Mouse (Mus musculus) forelimb bud, embryonic 11.5 days (tissue): ENCODE data around the gene Gramd2.

Experiments used
- DNase-seq: peaks from one replicate; pipeline ENCODE4 v3.0.0-alpha.2; 2012; ENCODE audit warnings: low read depth, low spot score

Gramd2 gene

DNA sequence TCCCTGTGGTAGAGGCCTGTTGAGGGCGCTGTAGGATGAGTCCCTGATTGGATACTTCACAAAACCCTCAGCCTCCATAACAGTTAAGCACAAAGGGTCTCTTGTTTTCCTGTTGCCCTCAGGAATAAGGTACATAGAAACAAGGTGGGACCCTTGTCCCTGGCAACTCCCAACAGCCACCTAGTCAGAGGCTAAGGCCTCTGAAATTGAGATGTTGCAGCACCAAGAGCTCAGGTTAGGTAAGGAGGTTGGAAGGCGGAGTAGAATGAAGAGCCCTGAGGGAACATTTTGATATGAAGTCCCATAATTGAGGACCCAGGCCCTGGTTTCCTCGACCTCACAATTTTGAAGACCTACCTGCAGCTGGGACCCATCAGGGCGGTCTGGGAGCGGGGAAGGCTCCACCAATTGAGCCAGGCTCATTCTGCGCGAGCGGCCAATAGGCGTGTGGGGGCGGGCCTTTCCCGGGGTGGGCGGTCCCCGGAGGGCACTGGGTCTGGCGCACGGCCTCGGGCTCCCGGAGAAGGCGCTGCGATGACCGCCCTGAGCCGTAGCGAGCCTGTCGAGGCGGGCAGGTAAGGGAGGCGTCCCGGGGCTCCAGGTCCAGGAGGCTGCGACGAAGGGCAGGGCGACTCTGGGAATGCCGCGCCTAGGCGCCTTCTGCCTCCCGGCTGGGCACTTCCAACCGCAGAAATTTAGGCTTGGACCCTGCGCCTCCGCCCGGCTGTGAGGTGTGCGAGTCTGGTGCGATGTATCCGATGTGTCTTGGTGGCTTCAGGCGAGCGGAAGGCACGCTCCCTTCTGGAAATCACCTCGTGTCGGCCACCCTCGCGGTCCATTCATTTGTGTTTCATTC is at the start of gene Gramd2:
TSS of gene Gramd2 (plus strand) at position 467 of the 856 bp plus-strand sequence.
- peak; percentile 84 for DNase-seq

DNA sequence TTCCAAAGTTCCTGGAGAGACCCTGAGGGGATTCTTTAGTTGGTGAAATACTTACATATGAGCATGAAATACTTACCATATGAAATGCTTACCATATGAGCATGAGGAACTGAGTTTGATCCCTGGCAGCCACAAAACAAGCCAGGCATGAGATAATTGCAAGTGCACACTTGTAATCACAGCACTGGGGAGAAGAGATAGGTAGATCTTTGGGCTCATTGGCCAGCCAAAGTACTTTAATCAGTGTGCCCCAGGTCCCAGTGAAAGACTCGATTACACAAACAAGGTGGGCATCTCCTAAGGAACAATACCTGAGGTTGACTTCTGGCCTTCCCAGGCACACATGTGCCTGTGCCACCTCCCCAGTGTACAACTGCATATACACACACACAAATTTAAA is 41.6 kb upstream of the Gramd2 start:
- DNase-seq, result no peak

DNA sequence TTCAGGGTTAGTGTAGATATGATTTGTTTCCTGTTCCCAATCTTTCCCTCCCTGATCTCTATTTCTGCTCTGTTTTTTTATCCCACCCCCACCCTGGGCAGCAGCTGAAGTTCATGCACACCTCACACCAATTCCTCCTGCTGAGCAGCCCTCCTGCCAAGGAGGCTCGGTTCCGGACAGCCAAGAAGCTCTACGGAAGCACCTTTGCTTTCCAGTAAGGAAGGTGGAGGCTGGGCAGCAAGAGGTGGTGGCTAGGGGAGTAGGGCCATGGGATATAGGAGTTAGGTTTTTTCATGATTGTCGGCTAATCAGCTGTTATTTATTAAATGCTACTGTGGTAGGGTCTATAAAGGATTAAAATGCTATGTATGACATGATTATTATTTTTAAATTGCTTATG is 40.0 kb upstream of the Gramd2 start:
- DNase-seq, result no peak

DNA sequence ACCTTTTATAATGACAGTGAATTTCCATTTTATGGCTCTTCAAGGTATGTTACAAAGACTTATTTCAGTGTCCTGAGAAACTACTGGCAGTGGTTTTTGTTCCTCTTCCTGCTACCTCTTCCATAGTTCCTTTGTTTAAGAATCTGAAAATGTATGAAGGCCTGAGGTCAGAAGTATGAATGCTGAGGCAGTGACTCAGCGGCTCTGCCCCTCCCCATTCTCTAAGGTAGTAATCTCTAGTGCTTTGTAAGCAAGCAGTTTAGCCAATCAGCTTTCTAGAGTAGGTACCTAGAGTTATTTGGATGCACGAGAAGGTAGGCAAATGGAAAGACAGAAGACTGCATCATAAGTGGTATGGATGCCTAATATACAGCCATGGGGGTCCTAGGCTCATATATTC is 38.6 kb upstream of the Gramd2 start:
- DNase-seq, result no peak

DNA sequence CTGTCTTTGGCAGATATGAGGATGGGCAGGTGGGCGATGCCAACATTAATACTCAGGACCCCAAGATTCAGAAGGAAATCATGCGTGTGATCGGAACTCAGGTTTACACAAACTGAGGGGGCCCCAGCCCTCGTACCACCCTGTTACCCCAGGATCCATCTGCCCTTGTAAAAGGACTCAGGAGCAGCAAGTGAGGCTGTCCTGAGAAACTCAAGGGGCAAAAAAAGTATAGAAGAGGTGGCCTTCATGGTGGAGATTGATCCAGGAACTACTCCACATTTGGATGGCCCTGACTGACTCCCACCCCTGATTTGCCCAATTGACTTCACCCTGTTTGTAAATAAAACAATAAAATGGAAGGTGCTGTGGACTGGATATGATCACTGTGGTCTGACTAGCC is 30.0 kb upstream of the Gramd2 start:
- DNase-seq, result no peak

DNA sequence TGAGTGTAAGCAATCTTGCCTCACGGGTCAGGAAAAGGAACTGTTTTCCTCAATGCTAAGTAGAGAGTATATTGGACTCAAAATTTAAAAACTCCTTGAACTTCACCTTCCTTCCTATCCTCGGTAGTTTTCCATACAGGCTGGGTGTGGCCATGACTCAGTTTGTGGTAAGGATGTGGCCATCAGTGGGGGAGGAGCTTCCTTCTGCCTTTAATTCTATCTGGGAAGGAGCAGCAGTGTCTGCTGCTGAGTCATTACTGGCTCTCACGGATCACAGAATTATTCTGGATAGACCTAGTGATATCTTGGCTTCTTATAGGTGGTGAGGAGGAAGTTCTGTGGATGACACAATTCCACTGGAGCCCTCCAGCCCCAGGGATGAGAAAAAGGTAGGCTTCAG is 26.6 kb upstream of the Gramd2 start:
- DNase-seq, result no peak

DNA sequence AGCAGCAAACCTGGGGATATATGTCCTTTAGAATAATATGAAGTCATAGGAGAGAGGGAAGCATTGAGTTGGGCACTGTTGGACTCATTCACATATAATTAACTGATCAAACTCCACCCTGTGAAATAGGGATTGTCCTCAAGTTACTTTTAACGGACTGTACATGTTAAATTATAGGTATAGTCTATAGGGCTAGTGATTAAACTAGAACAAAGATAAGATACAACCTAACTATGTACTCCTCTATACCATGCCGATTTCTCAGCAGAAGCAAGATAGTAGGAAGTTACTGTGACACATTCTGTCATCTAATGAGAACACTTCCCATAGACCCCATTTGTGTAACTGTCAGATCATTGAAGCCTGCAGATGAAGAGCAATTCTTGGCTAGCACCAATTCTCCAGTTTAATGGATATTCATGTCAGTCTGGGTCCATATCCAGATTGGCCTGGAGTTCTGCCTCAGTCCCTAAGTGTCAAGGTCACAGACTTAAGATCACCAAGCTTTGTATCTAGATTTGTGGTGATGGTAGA is 25.4 kb upstream of the Gramd2 start:
- DNase-seq, result no peak

DNA sequence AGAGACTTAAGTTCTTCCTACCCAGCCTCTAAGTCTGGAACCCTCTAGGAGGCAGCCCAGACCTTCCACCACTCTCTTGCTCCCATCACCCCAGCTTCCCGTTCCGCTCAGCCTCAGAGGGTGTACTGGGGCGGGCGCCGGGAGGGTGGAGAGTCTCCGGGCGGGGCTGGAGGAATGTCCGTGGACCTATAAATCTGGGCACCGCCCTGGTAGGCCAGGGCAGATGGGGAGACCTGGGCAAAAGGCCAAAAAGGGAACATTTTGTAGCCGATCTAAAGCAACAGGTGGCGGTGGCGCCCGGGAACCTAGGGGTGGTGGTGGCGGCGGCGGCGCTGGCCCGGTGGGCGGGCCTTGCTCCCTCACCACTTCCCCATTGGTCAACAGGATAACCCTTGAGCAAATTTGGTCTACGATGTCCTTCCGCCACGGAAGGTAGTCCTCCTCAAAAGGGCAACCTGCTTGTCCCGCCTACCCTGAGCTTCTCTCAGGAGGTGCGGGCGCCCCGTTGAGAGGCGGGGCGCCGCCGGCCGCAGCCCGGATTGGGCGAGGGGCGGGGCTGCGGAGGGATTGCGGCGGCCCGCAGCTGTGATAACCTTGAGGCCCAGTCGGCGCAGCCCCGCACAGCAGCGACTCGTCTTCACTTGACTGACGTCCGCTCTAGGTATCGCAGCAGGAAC is 23.8 kb upstream of the Gramd2 start, which contains the start of gene Pkm:
TSS of gene Pkm (plus strand) at position 411 of the 677 bp plus-strand sequence.
- DNase-seq, result peak; percentile 100

DNA sequence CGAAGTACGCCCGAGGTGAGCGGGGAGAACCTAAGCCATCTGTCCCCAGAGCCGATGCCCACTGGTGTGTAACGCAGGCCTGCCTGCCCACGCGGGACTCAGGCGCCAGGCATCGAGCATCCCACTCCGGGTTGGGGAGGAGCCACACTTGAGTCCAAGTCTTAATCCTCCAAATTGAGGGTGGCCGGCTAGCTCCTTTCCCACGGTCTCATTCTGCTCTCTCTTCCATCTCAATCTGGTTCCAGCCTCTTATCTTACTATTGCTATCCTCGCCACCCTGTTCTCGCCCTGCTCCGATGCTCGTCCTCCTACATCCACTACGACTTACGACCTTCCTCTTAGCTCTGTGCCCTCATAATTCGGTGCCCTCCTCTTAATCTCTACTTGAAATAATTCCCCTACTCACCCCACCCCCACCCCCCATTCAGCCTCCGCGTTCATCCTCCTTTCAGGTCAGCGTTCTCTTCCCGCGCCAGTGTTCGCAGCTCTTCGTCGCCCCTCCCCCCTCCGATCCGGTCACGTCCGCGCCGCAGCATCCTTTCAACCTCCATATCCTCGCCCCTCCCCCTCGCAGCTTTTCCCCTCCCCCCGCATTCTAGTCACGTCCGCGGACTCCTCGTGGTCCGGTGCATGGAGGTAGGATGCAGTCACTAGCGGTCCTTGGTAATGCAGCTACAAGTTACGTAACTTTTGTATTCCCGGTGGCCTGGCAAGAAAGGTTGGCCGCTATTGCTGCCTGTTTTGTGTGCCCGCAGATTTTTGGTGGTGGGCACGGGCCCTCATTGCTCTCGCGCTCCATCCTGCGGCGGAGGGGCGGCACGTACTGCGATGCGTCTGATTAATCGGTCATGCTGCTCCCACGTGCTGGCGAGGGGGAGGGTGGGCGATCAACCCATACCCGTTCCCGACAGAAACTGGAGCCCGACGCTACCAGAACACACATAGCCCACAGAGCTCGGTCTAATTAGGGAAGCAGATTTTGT is 23.0 kb upstream of the Gramd2 start:
- DNase-seq, result peak; percentile 90

DNA sequence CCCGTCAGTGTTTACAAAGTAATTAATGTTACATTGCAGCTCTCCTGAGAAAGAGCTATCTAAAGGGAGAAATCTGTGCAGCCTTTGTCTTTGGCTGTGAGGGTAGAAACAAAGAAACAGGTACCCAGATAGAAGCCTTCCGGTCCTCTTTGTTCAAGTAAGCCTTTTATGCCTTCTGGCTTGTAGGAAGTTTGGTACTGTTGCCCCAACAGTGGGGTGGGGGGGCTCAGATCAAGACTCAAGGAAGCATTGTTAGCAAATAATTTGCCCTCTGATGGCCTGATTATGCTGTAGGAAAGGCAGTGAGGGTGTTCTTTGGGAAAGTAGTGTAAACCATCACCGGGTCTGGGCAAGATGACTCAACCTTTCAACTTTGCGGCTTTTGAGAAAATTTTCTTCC is 21.8 kb upstream of the Gramd2 start:
- DNase-seq, result no peak

DNA sequence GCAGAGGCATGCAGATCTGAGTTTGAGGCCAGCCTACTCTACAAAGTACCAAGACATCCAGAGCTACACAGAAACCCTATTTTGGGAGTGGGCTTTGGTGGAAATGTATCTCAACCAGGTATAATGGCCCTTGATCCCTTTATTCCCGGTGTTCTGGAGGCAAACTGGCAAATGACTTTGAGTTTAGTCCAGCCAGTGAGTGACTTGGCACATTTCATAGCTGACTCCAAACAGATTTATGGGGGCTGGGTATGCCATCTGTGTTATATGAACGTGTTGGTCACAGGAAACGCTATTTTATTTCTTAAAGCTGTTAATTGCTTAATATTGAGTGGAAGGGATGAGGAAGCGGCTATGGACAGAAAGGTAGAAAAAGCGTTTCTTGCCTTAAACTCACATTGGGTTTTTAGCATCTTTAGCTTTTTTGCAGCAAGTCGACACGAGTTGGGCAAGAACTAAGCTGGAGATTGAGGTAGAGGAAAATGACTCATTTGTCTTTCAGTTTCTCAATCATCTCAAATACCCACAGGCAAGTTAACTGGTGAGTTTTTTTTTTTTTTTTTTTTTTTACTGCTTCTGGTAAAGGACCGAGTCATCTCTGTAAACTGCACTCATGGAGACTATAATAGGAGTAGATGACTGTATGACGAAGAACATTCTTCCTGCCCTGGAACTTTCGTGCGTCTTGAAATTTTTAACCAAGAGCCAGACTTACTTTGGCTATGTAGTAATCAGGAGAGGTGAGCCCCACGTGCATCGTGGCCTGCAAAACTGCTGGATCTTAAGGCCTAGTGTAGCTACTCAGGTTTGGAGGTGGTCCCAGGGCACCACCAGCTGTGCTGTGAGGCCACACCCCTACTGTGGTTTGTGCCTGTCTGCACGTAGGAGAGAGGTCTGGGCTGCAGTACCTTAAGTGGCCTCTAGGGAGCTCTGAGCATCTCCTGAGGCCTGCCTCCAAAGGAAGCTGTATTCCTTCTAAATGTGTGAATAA is 20.6 kb upstream of the Gramd2 start:
- DNase-seq, result peak; percentile 95

DNA sequence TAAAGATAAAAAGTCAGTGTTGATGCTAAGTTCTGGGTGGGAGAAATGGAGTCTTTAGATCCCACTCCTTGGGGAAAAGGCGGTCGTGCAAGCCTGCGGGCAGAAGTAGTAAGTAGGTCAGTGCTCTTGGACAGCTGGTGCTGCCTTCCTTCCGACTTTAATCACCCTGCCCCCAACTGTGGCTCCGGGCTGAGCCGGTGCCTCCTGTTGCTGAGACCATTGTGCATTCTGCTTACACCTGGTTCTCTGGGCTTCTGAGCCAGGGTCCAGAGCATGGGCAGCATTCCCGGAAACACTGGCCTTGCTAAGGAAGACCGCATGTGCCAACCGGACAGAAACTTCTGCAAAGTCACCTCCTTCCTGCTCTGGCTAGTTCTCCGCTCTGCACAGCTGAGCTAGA is 19.5 kb upstream of the Gramd2 start:
- no peak for DNase-seq

DNA sequence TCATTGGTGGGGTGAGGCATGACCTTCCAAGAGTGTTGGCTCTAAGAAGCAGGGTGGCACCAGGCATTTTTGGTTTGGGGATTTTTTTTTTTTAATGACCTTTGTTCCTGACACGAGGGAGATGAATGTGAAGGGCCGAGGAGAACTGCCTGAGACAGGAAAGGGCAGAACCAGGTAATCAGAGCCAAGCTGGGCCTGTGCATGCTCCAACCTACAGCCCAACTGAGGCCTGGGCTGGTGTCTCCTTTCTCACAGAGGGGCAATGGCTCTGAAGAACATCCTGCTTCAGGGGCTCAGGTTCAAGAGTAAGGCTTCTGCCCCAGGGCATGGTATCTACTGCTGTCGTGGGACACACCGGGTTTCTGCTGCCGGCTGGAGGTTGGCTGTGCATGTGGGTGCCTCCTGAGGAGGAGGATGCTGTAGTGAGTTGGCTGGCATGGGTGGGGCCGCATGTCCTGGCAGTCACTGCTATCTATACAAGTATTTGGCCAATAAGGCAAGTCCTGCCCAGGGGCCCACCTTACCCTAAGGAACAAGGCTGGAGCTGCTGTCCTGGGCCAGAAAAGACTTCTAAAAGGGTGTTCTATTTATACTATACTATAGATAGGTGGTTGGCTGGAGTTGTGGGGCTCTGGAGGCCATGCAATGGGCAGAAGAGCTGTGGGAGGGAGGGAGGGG is 18.5 kb upstream of the Gramd2 start:
- no peak for DNase-seq

DNA sequence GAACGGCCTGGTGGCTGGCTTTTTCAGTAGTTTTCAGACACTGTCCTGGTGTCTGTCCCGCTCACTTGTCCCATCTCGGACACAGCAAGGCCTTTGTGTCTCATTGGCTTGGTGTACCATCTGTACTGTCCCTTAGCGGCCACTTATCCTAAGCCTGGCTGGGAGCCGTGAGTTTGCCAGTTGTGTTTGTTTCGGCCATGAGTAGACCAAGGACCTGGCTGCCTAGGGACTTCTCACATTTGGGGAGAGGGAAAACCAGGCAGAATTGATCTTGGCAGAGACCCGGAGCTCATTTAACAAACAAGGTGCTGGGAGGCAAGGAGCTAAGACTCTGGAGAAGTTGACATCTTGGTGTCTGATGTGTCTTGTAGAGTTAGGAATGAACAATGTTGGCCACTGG is 16.7 kb upstream of the Gramd2 start:
- DNase-seq, result no peak

DNA sequence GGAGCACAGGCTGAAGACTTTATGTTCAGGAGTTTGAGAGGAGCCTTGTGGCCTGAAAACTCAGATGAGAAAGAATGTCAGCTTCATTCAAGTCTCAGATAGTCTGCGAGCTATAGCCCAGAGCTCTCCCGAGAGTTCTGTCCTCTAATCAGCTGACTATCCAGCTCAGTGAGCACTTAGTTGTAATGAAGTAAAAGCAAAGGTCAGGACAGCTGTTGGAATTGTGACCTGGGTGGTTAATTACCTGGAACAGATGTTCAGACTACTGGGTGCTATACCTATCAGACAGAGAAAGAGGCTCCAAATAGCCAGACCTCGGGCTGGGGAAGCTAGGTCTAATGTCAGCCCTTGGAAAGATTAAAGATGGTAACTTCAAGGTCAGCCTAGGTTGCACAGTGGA is 16.0 kb upstream of the Gramd2 start:
- DNase-seq, result no peak

DNA sequence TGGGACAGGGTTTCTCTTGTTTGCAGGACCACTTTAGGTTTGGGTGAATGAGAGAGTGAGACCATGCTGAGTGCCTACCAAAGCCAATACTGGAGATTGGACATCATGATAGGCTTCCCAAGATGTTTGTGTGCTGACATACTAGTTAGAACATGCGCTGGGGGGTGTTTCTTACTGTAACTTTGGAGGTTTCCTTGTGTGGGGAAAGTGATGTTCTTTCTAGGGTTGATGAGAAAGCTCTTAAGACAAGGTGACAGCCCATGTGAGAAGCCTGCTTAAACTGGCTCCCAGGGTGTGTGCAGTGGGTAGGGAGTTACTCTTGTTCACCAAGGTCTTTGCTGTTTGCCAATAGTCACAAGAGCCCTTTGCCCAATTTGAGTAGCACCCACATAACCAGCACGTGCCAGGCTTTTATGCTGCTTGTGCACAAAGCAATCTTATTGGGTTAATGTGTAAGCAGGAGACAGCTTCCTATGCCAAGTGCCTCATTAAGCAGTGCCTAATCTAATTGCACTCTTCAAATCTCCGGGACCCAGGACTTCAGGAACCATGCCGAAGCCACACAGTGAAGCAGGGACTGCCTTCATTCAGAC is 15.2 kb upstream of the Gramd2 start:
- no peak for DNase-seq

DNA sequence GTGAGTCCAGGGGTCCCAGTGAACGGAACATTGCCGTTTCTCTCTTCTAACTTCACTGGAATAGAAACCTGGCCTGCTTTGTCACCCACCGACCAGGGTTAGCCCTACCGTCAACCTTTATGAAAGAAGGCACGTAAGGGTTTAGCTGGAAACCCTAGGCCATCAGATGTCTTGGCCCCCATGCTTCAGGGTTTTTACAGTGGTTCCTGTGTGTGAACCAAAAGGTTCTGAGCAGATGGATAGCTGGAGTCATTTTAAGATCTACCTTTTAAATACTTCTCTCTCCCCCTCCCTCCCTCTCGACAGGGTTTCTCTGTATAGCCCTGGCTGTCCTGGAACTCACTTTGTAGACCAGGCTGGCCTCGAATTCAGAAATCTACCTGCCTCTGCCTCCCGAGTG is 13.9 kb upstream of the Gramd2 start:
- no peak for DNase-seq

DNA sequence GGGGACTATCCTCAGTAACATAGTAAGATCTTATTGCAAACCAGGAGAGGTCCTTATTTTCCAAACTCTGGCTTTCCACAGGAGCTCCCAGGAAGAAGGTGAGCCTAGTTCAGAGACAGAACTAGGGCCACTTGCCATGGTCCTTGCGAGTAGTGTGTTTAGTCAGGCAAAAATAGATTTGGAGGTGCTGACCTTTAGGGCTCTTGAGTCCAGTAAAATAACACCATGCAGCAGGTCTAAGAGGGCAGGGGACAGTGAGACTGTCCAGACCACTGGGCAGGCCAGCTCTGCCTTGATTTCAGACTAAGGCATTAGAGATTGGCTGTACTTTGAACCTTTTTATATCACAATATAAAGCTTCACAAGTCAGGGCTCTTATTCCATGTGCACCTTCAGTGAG is 13.1 kb upstream of the Gramd2 start:
- DNase-seq, result no peak

DNA sequence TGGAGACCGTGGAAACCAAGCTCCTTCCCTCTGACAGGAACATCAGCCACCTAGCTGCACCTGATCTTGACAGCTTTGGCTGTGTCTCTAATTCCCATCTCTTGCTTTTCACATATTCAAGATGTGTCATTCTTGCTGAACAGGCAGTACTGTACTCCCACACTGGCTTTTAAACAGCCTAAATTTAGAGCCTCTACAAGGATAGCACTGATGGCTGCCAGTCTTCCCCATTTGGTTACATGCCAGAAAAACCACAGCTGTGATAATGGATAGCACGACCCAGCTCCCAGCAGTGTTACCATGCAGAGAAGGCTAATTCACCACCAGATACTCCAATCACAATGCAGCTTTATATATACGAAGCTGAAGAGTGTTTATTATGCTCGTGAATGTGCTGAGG is 12.7 kb upstream of the Gramd2 start:
- no peak for DNase-seq
